Mouse (Mus musculus): ENCODE results near the gene Sinhcaf.
A peak's percentile ranks its signal among the peaks of the same experiment; 100 is the strongest.
"Not testable (repeated sequence)": the region's sequence is repeated elsewhere in the genome, so short reads cannot be mapped to it uniquely, and the experiment has no call there.

The Sinhcaf gene

GRCm38 (mm10) chr6:148945509-148946408 is 508 bp downstream of the Sinhcaf start:
- peak in 1 of 2 experiments; percentile 23 for DNase-seq (ENCODE audit: low read depth in 2 of 2, low spot score in 2 of 2)

GRCm38 (mm10) chr6:148944767-148945508 is 1.3 kb downstream of the Sinhcaf start:
- peak; percentile 50 to 64 for DNase-seq (ENCODE audit: low read depth in 2 of 2, low spot score in 2 of 2)

- no peak for DNase-seq (ENCODE audit: low read depth in 2 of 2, low spot score in 2 of 2)
Measured at GRCm38 (mm10) chr6:148944344-148944766, 1.9 kb downstream of the Sinhcaf start.

GRCm38 (mm10) chr6:148943695-148944094 is 2.6 kb downstream of the Sinhcaf start:
- DNase-seq (ENCODE audit: low read depth in 2 of 2, low spot score in 2 of 2) = no peak

- DNase-seq (ENCODE audit: low read depth in 2 of 2, low spot score in 2 of 2) = no peak
Measured at GRCm38 (mm10) chr6:148942406-148942805, 3.9 kb downstream of the Sinhcaf start.

- DNase-seq (ENCODE audit: low read depth in 2 of 2, low spot score in 2 of 2) = no peak
Measured at GRCm38 (mm10) chr6:148941880-148942279, 4.4 kb downstream of the Sinhcaf start.

- DNase-seq (ENCODE audit: low read depth in 2 of 2, low spot score in 2 of 2) = peak; percentile 7 to 14
Measured at GRCm38 (mm10) chr6:148940383-148940782, 5.9 kb downstream of the Sinhcaf start.

- no peak for DNase-seq (ENCODE audit: low read depth in 2 of 2, low spot score in 2 of 2)
Measured at GRCm38 (mm10) chr6:148937693-148938092, 8.6 kb downstream of the Sinhcaf start.

GRCm38 (mm10) chr6:148934961-148935590 is 11.2 kb downstream of the Sinhcaf start:
- DNase-seq (ENCODE audit: low read depth in 2 of 2, low spot score in 2 of 2) = no peak

- DNase-seq (ENCODE audit: low read depth in 2 of 2, low spot score in 2 of 2) = peak in 1 of 2 experiments; percentile 28
Measured at GRCm38 (mm10) chr6:148931281-148931680, 15.0 kb downstream of the Sinhcaf start.

GRCm38 (mm10) chr6:148918841-148919398 is 27.3 kb downstream of the Sinhcaf start:
- DNase-seq (ENCODE audit: low read depth in 2 of 2, low spot score in 2 of 2) = no peak

GRCm38 (mm10) chr6:148917672-148918071 is 28.6 kb downstream of the Sinhcaf start:
- no peak for DNase-seq (ENCODE audit: low read depth in 2 of 2, low spot score in 2 of 2)

GRCm38 (mm10) chr6:148916817-148917216 is 29.4 kb downstream of the Sinhcaf start:
- peak in 1 of 2 experiments; percentile 12 for DNase-seq (ENCODE audit: low read depth in 2 of 2, low spot score in 2 of 2)

- peak; percentile 15 to 46 for DNase-seq (ENCODE audit: low read depth in 2 of 2, low spot score in 2 of 2)
Measured at GRCm38 (mm10) chr6:148913938-148914337, 32.3 kb downstream of the Sinhcaf start.

GRCm38 (mm10) chr6:148911906-148912305 is 34.4 kb downstream of the Sinhcaf start:
- DNase-seq (ENCODE audit: low read depth in 2 of 2, low spot score in 2 of 2) = not testable (repeated sequence)

- DNase-seq (ENCODE audit: low read depth in 2 of 2, low spot score in 2 of 2) = no peak
Measured at GRCm38 (mm10) chr6:148906958-148907357, 39.3 kb downstream of the Sinhcaf start.

GRCm38 (mm10) chr6:148902728-148903127 is 43.5 kb downstream of the Sinhcaf start:
- no peak for DNase-seq (ENCODE audit: low read depth in 2 of 2, low spot score in 2 of 2)

GRCm38 (mm10) chr6:148896507-148896851 is 49.8 kb downstream of the Sinhcaf start:
- no peak for DNase-seq (ENCODE audit: low read depth in 2 of 2, low spot score in 2 of 2)

GRCm38 (mm10) chr6:148895773-148896506 is 50.3 kb downstream of the Sinhcaf start, which contains the start of gene Caprin2:
Gene Caprin2, minus strand, starts transcription at chr6:148896237.
- DNase-seq (ENCODE audit: low read depth in 2 of 2, low spot score in 2 of 2) = peak; percentile 96 to 97
